Mouse (Mus musculus) liver, embryonic 14.5 days (tissue): ENCODE results near the gene Tmem169.

Source experiments
- CTCF ChIP-seq: IDR thresholded peaks from 2 replicates; pipeline ENCODE4 v1.5.1; 2016; ENCODE audit warnings: antibody characterized with exemption, low read depth, control low read depth
- EP300 ChIP-seq: IDR thresholded peaks from 2 replicates; pipeline ENCODE4 v1.6.1; 2016; ENCODE audit warnings: antibody characterized with exemption, low read depth

GRCm38 (mm10) chr1:72255062-72255853 lies 28.9 kb upstream of the Tmem169 start:
- TF ChIP-seq CTCF (no peak), EP300 (peak; percentile 6)
